Mouse (Mus musculus) forebrain, embryonic 16.5 days (tissue): Measurements from ENCODE around the gene Gm5737. TPM values are rescaled to one million over a fixed set of nuclear protein-coding genes. Genes with fewer than 3 reads are reported as not detected.

ENCODE experiments used
- ATAC-seq: fragments of 200-750 bp; cut with Nextera tagmentation; 2 replicates; pipeline ENCODE4 v1.8.0; 2017; ENCODE audit warnings: mild to moderate bottlenecking, moderate library complexity
- H3K27ac ChIP-seq: fragments of 300-500 bp; sonication (generic); 2 replicates; pipeline ENCODE4 v1.5.1; 2014; ENCODE audit warnings: low read length, control low read depth
- H3K27me3 ChIP-seq: fragments of 300-500 bp; sonication (generic); replicated peaks from 2 replicates; pipeline ENCODE4 v1.6.1; 2014; ENCODE audit warnings: low read length; ENCODE audit not compliant: control insufficient read depth, insufficient read depth
- H3K36me3 ChIP-seq: fragments of 300-500 bp; sonication (generic); 2 replicates; pipeline ENCODE4 v1.6.1; 2014; ENCODE audit not compliant: control insufficient read depth, insufficient read depth
- H3K4me1 ChIP-seq: fragments of 300-500 bp; sonication (generic); replicated peaks from 2 replicates; pipeline ENCODE4 v1.6.1; 2014; ENCODE audit warnings: low read length; ENCODE audit not compliant: control insufficient read depth, insufficient read depth
- H3K4me2 ChIP-seq: fragments of 300-500 bp; sonication (generic); 2 replicates; pipeline ENCODE4 v1.6.1; 2014; ENCODE audit warnings: mild to moderate bottlenecking, low read length, control low read depth
- H3K4me3 ChIP-seq: fragments of 300-500 bp; sonication (generic); replicated peaks from 2 replicates; pipeline ENCODE4 v1.5.1; 2014; ENCODE audit warnings: mild to moderate bottlenecking, low read length, control low read depth
- H3K9ac ChIP-seq: fragments of 300-500 bp; sonication (generic); replicated peaks from 2 replicates; pipeline ENCODE4 v1.6.1; 2014; ENCODE audit warnings: low read depth, low read length, control low read depth
- H3K9me3 ChIP-seq: fragments of 300-500 bp; sonication (generic); 2 replicates; pipeline ENCODE4 v1.6.1; 2016; ENCODE audit warnings: low read length; ENCODE audit not compliant: control insufficient read depth
- WGBS: fragments of 180-500 bp; shearing (Covaris S2); extraction: QIAGEN DNeasy Blood & Tissue Kit; methylation state at CpG from one replicate; pipeline ENCODE4 v1.1.7; 2014; 5-methylcytosine and 5-hydroxymethylcytosine counted together
- polyA plus RNA-seq: library from polyadenylated mRNA; unstranded; fragments of >200 nt; fragmentation: Nextera tagmentation; extraction: Ambion mirVana; gene quantifications from 2 replicates; pipeline ENCODE4 v1.2.1, GENCODE M21; 2015

Gm5737 gene
- polyA plus RNA-seq = not detected in 2 replicates

GRCm38 (mm10) chr7:120811834-120812415 lies at the start of gene Gm5737:
Gene Gm5737, plus strand, starts transcription at chr7:120812365.
- H3K4me1 ChIP-seq = no peaks in the 10 kb centered on the region
- no peak for ATAC-seq
- no peak within 1 kb of the TSS for H3K9ac ChIP-seq
- H3K9me3 ChIP-seq = no peaks in the 10 kb centered on the region
- no peaks in the 10 kb centered on the region for H3K36me3 ChIP-seq
- no peak within 1 kb of the TSS for H3K27ac ChIP-seq
- H3K27me3 ChIP-seq = no peaks in the 10 kb centered on the region; the same call in 1 of the 2 replicates
- WGBS = 84% methylated on average over 6 of the region's 6 CpGs
- no peak within 1 kb of the TSS for H3K4me3 ChIP-seq
- H3K4me2 ChIP-seq = no peak within 1 kb of the TSS

DNA sequence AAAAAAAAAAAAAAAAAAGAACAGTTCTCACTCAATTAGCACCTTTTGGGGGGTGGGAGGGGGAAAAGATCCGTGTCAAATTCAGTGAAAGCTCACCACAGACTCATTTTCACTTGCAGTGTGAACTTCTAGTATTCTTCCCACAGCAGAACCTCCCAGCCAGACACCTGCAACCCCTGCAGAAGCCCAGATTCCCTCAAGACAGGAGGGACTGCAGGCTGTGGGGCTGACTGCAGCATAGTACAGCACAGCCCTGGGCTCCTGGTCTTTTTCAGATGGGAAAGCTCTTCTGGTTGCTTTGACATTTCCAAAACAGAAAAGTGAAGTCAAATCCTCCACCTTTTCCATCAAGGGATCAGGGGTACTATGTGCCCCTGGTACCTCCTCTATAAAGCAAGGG lies 44.8 kb upstream of the Gm5737 start:
- 0% methylated on average over 1 of the region's 1 CpGs for WGBS
- no peaks in the 10 kb centered on the region for H3K36me3 ChIP-seq
- no peak overlapping the region for H3K9ac ChIP-seq
- H3K4me3 ChIP-seq = no peak overlapping the region
- H3K27me3 ChIP-seq = no peaks in the 10 kb centered on the region
- H3K4me1 ChIP-seq = no peaks in the 10 kb centered on the region
- ATAC-seq = peak; percentile 67; the same call in 1 of the 2 replicates
- no peaks in the 10 kb centered on the region for H3K9me3 ChIP-seq
- H3K27ac ChIP-seq = no peak overlapping the region
- no peak overlapping the region for H3K4me2 ChIP-seq

DNA sequence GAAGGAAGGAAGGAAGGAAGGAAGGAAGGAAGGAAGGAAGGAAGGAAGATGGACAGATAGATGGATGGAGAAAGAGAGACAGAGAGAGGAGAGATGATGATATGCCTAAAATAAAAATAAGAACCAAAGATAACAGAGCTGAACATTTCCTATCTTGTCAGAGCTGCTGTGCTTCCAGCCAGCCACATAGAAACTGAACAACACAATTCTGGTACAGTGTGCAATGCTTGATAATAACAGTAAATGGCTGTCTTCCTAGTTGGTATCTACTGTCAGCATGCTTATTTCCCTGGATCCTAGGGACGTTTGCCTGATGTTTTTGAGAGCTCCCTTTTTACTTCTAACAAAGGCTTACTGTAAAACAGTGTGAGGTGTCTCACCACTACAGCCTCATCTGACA lies 40.8 kb upstream of the Gm5737 start:
- H3K4me2 ChIP-seq = no peak overlapping the region
- ATAC-seq = no peak
- WGBS = 64% methylated on average over 1 of the region's 1 CpGs

GRCm38 (mm10) chr7:120778012-120778411 lies 34.2 kb upstream of the Gm5737 start:
- H3K9ac ChIP-seq = no peak overlapping the region
- 64% methylated on average over 2 of the region's 2 CpGs for WGBS
- H3K36me3 ChIP-seq = no peaks in the 10 kb centered on the region
- H3K4me1 ChIP-seq = no peaks in the 10 kb centered on the region
- H3K9me3 ChIP-seq = no peaks in the 10 kb centered on the region
- ATAC-seq = no peak
- no peak overlapping the region for H3K27ac ChIP-seq
- H3K4me2 ChIP-seq = no peak overlapping the region
- no peak overlapping the region for H3K4me3 ChIP-seq
- H3K27me3 ChIP-seq = no peaks in the 10 kb centered on the region

More for the DNA sequence above, 40.8 kb upstream of the Gm5737 start:
- Histone ChIP-seq H3K9me3 (no peaks in the 10 kb centered on the region), H3K36me3 (no peaks in the 10 kb centered on the region), H3K9ac (no peak overlapping the region), H3K4me3 (no peak overlapping the region), H3K27ac (no peak overlapping the region), H3K4me1 (no peaks in the 10 kb centered on the region), H3K27me3 (no peaks in the 10 kb centered on the region)

- no peak overlapping the region for H3K9ac ChIP-seq
- 83% methylated on average over 4 of the region's 4 CpGs for WGBS
These were observed 16.6 kb upstream of the Gm5737 start for GRCm38 (mm10) chr7:120795544-120795943.

DNA sequence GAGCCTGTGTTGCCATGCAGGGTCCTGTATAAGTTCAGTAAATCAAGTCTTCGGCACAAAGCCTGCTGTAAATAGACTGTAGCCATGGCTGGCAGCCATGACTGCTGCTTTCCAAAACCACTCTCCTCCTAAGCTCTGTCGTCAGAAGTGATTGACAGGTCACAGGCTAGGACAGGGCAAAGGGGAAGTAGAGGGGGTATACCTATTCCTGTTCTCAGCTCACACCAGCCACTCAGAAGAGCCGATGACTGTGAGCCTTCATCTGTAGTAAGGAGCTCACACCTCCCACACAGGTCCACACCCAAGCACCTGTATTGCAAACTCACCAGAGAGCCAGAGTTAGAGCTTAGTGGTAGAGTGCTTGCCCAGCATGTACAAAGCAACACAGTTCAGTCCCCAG lies 15.8 kb upstream of the Gm5737 start:
- ATAC-seq = no peak
- H3K27me3 ChIP-seq = no peaks in the 10 kb centered on the region
- no peak overlapping the region for H3K9ac ChIP-seq
- H3K4me2 ChIP-seq = no peak overlapping the region
- WGBS = 74% methylated on average over 3 of the region's 3 CpGs
- no peaks in the 10 kb centered on the region for H3K4me1 ChIP-seq
- H3K36me3 ChIP-seq = no peaks in the 10 kb centered on the region
- H3K27ac ChIP-seq = no peak overlapping the region
- no peaks in the 10 kb centered on the region for H3K9me3 ChIP-seq
- H3K4me3 ChIP-seq = no peak overlapping the region

More at GRCm38 (mm10) chr7:120795544-120795943, 16.6 kb upstream of the Gm5737 start:
- no peaks in the 10 kb centered on the region for H3K4me1 ChIP-seq
- H3K4me3 ChIP-seq = no peak overlapping the region
- no peak for ATAC-seq
- no peak overlapping the region for H3K4me2 ChIP-seq
- no peaks in the 10 kb centered on the region for H3K9me3 ChIP-seq
- H3K27me3 ChIP-seq = no peaks in the 10 kb centered on the region
- H3K27ac ChIP-seq = no peak overlapping the region
- H3K36me3 ChIP-seq = no peaks in the 10 kb centered on the region

DNA sequence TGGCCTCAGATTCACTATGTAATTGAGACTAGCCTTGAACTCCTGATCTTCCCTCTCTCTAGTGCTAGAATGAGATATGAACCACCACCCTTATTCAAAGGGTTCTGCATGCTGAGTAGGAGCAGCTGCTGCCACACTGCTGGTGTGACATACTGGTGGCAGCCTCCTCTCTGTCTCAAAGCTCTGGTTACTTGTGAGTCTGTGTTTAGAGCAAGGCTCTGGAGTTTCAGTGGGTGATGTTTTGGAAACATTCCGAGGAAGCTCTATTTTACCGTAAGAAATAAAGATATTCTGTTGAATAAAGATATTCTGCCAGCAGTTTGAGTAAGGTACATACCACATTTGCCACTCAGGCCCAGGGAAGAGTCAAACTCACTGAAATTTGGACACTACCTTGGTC lies 8.9 kb upstream of the Gm5737 start:
- 96% methylated on average over 2 of the region's 2 CpGs for WGBS
- no peaks in the 10 kb centered on the region for H3K4me1 ChIP-seq
- no peaks in the 10 kb centered on the region for H3K9me3 ChIP-seq
- no peak overlapping the region for H3K27ac ChIP-seq
- H3K9ac ChIP-seq = no peak overlapping the region
- H3K4me3 ChIP-seq = no peak overlapping the region
- no peak overlapping the region for H3K4me2 ChIP-seq
- H3K36me3 ChIP-seq = no peaks in the 10 kb centered on the region
- ATAC-seq = no peak
- no peaks in the 10 kb centered on the region for H3K27me3 ChIP-seq

DNA sequence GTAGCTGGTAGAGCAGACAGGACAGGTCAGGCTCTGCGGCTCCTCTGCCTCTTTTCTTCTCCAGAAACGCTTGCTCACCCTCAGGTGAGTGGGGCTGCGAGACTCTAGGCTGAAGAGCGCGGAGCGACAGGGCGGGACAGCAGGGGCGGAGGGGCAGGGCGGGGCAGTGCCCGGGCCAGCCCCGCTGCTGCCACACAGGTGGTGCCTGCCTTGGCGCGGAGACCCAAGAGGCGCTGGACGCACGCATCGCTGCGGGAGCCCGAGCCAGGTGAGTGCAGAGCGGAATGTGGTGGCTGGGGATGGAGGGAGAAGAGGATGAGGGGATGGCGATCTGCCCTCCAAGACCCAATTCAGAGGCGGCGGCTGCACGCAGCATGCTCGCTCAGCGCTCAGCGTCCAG lies 2.5 kb upstream of the Gm5737 start:
- ATAC-seq = no peak
- peak overlapping the region; percentile 9; the same call in 1 of the 2 replicates for H3K4me3 ChIP-seq
- 4% methylated on average over 27 of the region's 27 CpGs for WGBS

DNA sequence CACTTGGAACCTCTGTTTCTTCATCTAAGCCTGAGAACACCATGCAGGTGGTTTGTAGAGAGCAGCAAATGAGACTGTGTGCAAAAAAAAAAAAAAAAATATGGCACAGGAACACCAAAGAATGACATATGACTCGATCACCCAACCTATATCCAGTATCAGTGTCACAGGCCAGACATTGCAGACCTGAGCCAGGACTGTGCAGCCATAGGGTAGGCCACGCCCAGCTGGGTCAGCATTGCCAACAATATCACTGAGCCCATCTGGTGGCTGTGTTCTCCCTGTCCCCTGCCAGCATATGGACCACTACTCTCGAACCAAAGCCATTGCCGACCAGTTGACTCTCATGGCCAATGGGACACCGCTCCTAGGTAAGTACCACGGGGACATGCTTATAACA lies 5.4 kb downstream of the Gm5737 start:
- Histone ChIP-seq H3K36me3 (no peaks in the 10 kb centered on the region), H3K4me2 (no peak overlapping the region), H3K4me1 (no peaks in the 10 kb centered on the region), H3K27ac (no peak overlapping the region), H3K27me3 (no peaks in the 10 kb centered on the region), H3K9ac (no peak overlapping the region), H3K9me3 (no peaks in the 10 kb centered on the region), H3K4me3 (no peak overlapping the region)
- WGBS = 80% methylated on average over 6 of the region's 6 CpGs
- ATAC-seq = no peak

More for the DNA sequence above, 2.5 kb upstream of the Gm5737 start:
- Histone ChIP-seq H3K4me2 (peak overlapping the region; percentile 44), H3K27ac (no peak overlapping the region), H3K9me3 (no peaks in the 10 kb centered on the region), H3K4me1 (no peaks in the 10 kb centered on the region), H3K27me3 (no peaks in the 10 kb centered on the region; the same call in 1 of the 2 replicates), H3K9ac (0 out of 2 replicates have a peak overlapping the region, but pooled peaks have one; percentile 30), H3K36me3 (no peaks in the 10 kb centered on the region)

DNA sequence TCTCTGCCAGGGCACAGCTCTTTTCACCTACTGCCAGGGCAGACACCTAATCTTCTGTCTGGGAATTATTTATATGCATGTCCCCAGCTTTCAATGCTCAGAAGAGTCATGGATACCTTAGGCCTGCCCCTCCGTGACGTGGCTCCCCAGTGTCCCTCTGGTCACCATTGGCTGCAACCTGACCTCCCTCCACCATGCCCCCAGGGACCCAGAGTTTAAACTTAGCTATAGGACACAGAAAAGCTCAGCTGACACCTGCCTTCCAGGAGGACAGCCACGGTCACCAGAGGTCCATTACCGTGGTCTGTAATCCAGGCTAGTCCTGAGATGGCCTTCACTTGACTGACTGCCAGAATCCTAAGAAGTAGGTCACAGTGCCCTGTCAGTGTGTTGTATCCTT lies 7.2 kb downstream of the Gm5737 start:
- H3K4me2 ChIP-seq = no peak overlapping the region
- H3K4me1 ChIP-seq = no peaks in the 10 kb centered on the region
- no peaks in the 10 kb centered on the region for H3K9me3 ChIP-seq
- H3K4me3 ChIP-seq = no peak overlapping the region
- no peaks in the 10 kb centered on the region for H3K27me3 ChIP-seq
- H3K36me3 ChIP-seq = no peaks in the 10 kb centered on the region
- WGBS = 90% methylated on average over 4 of the region's 4 CpGs
- ATAC-seq = no peak
- H3K9ac ChIP-seq = no peak overlapping the region
- no peak overlapping the region for H3K27ac ChIP-seq
